Mouse (Mus musculus) stomach, postnatal 0 days (tissue): ENCODE measurements around the gene Fgfr2. TPM values are rescaled to one million over a fixed set of nuclear protein-coding genes. Genes with fewer than 3 reads are reported as not detected.

Experiments used
- ATAC-seq: fragments of 200-750 bp; cut with Nextera tagmentation; 2 replicates; pipeline ENCODE4 v1.8.0; 2017; ENCODE audit not compliant: low FRiP score, low TSS enrichment
- DNase-seq: peaks from one replicate; pipeline ENCODE4 v3.0.0-alpha.2; 2016; ENCODE audit warnings: low spot score
- H3K27ac ChIP-seq: fragments of 300-500 bp; sonication (generic); replicated peaks from 2 replicates; pipeline ENCODE4 v1.5.1; 2014; ENCODE audit warnings: mild to moderate bottlenecking, control low read depth
- H3K27me3 ChIP-seq: fragments of 300-500 bp; sonication (generic); 2 replicates; pipeline ENCODE4 v1.6.1; 2014; ENCODE audit warnings: low read length; ENCODE audit not compliant: control insufficient read depth, insufficient read depth
- H3K36me3 ChIP-seq: fragments of 300-500 bp; sonication (generic); 2 replicates; pipeline ENCODE4 v1.6.1; 2014; ENCODE audit warnings: low read length, mixed read lengths; ENCODE audit not compliant: control insufficient read depth, insufficient read depth
- H3K4me1 ChIP-seq: fragments of 300-500 bp; sonication (generic); replicated peaks from 2 replicates; pipeline ENCODE4 v1.6.1; 2014; ENCODE audit warnings: antibody characterized with exemption; ENCODE audit not compliant: control insufficient read depth, insufficient read depth
- H3K4me2 ChIP-seq: fragments of 300-500 bp; sonication (generic); replicated peaks from 2 replicates; pipeline ENCODE4 v1.6.1; 2014; ENCODE audit warnings: low read depth, mild to moderate bottlenecking, control low read depth, moderate library complexity
- H3K4me3 ChIP-seq: fragments of 300-500 bp; sonication (generic); 2 replicates; pipeline ENCODE4 v1.5.1; 2014; ENCODE audit warnings: low read depth, low read length, control low read depth
- H3K9ac ChIP-seq: fragments of 300-500 bp; sonication (generic); 2 replicates; pipeline ENCODE4 v1.6.1; 2014; ENCODE audit warnings: mild to moderate bottlenecking, low read length, control low read depth, mixed read lengths
- H3K9me3 ChIP-seq: fragments of 300-500 bp; sonication (generic); 2 replicates; pipeline ENCODE4 v1.6.1; 2016; ENCODE audit warnings: low read length; ENCODE audit not compliant: control insufficient read depth
- CTCF ChIP-seq: IDR thresholded peaks from 2 replicates; pipeline ENCODE4 v1.5.1; 2016; ENCODE audit warnings: antibody characterized with exemption, low read depth, mild to moderate bottlenecking, moderate library complexity
- EP300 ChIP-seq: optimal IDR thresholded peaks from 2 replicates; pipeline ENCODE3; 2016; ENCODE audit warnings: antibody characterized with exemption
- WGBS: fragments of 180-500 bp; shearing (Covaris S2); extraction: QIAGEN DNeasy Blood & Tissue Kit; methylation state at CpG from one replicate; pipeline ENCODE4 v1.1.7; 2014; 5-methylcytosine and 5-hydroxymethylcytosine counted together
- polyA plus RNA-seq: library from polyadenylated mRNA; unstranded; fragments of >200 nt; fragmentation: Nextera tagmentation; extraction: Ambion mirVana; gene quantifications from 2 replicates; pipeline ENCODE4 v1.2.1, GENCODE M21; 2015

Gene Fgfr2
- polyA plus RNA-seq, 1 experiment from 2014 or later, result 60.8 TPM

DNA sequence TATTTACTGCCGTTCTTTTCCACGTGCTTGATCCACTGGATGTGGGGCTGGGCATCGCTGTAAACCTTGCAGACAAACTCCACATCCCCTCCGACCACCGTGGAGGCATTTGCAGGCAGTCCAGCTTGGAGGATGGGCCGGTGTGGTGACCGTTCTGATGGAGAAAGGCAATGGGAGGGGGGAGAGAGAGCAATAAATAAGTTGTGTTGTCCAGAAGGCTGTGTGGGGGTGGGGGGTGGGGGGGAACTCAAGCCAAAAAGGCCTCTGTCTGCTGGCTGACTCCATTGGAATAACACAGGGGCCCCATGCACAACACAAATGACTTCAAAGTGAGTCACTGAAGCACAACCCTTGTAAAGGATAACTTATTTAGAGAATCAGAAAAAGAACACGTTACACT is 2922.1 kb downstream of the Fgfr2 start:
- Histone ChIP-seq H3K9ac (no peak overlapping the region), H3K27ac (no peak overlapping the region), H3K4me3 (no peak overlapping the region), H3K36me3 (peaks cover 5% of the 10 kb centered on the region), H3K9me3 (no peaks in the 10 kb centered on the region), H3K27me3 (no peaks in the 10 kb centered on the region), H3K4me1 (no peaks in the 10 kb centered on the region), H3K4me2 (no peak overlapping the region)
- DNase-seq (no peak), ATAC-seq (no peak)
- TF ChIP-seq CTCF, result no peak
- TF ChIP-seq EP300, result no peak
- 62% methylated on average over 8 of the region's 8 CpGs for WGBS

DNA sequence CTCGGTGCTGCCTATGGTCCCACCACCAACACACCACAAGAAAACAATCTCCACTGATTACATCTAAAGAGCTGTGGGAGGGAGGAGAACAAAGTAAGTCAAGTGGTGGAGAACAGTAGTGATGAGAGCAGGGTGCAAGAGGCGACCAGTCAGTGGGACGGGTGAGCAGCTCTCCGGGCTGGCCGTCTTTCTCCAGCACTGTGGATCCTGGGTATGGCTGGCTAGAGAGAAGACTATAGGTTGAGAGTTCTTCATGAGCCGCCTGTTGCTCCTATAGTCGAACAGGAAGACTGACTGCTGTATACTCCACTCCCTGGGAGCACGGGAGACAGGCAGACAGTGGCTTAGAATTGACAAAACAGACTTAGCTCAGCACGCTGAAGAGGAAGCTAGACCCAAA is 2923.2 kb downstream of the Fgfr2 start:
- no peaks in the 10 kb centered on the region for H3K4me1 ChIP-seq
- no peak overlapping the region for H3K4me2 ChIP-seq
- DNase-seq, result no peak
- no peak for ATAC-seq
- WGBS, result 76% methylated on average over 9 of the region's 9 CpGs
- no peak overlapping the region for H3K27ac ChIP-seq
- H3K4me3 ChIP-seq, result no peak overlapping the region
- H3K9ac ChIP-seq, result no peak overlapping the region
- no peaks in the 10 kb centered on the region for H3K9me3 ChIP-seq
- TF ChIP-seq CTCF (no peak), EP300 (no peak)
- H3K27me3 ChIP-seq, result no peaks in the 10 kb centered on the region
- H3K36me3 ChIP-seq, result peaks cover 9% of the 10 kb centered on the region

GRCm38 (mm10) chr7:130199317-130199716 is 2923.8 kb downstream of the Fgfr2 start:
- Histone ChIP-seq H3K27ac (no peak overlapping the region), H3K36me3 (peaks cover 9% of the 10 kb centered on the region), H3K4me1 (no peaks in the 10 kb centered on the region), H3K27me3 (no peaks in the 10 kb centered on the region), H3K9me3 (no peaks in the 10 kb centered on the region), H3K4me2 (no peak overlapping the region), H3K4me3 (no peak overlapping the region), H3K9ac (no peak overlapping the region)
- TF ChIP-seq EP300 (no peak), CTCF (no peak)
- ATAC-seq (no peak), DNase-seq (no peak)
- WGBS, result 61% methylated on average over 5 of the region's 5 CpGs

GRCm38 (mm10) chr7:130195081-130195480 is 2928.1 kb downstream of the Fgfr2 start:
- no peak for TF ChIP-seq CTCF
- no peak for TF ChIP-seq EP300
- H3K9me3 ChIP-seq, result no peaks in the 10 kb centered on the region
- peaks cover 11% of the 10 kb centered on the region for H3K36me3 ChIP-seq
- no peak overlapping the region for H3K4me2 ChIP-seq
- H3K27me3 ChIP-seq, result no peaks in the 10 kb centered on the region
- no peak overlapping the region for H3K9ac ChIP-seq
- H3K4me3 ChIP-seq, result no peak overlapping the region
- no peak for ATAC-seq
- 79% methylated on average over 2 of the region's 2 CpGs for WGBS
- no peaks in the 10 kb centered on the region; the same call in 1 of the 2 replicates for H3K4me1 ChIP-seq
- no peak overlapping the region for H3K27ac ChIP-seq
- no peak for DNase-seq

- H3K4me1 ChIP-seq, result no peaks in the 10 kb centered on the region; the same call in 1 of the 2 replicates
- no peak overlapping the region for H3K4me2 ChIP-seq
- ATAC-seq, result no peak
- WGBS, result 38% methylated on average over 15 of the region's 15 CpGs
- no peaks in the 10 kb centered on the region for H3K27me3 ChIP-seq
- H3K27ac ChIP-seq, result no peak overlapping the region
- no peak overlapping the region for H3K9ac ChIP-seq
- peaks cover 7% of the 10 kb centered on the region for H3K36me3 ChIP-seq
- TF ChIP-seq CTCF (no peak), EP300 (no peak)
- no peak for DNase-seq
- H3K4me3 ChIP-seq, result no peak overlapping the region
- H3K9me3 ChIP-seq, result no peaks in the 10 kb centered on the region
Measured at GRCm38 (mm10) chr7:130190329-130190975, 2932.7 kb downstream of the Fgfr2 start.

- H3K4me2 ChIP-seq, result no peak overlapping the region
- H3K36me3 ChIP-seq, result peaks cover 11% of the 10 kb centered on the region
- H3K4me1 ChIP-seq, result no peaks in the 10 kb centered on the region; the same call in 1 of the 2 replicates
- no peak for ATAC-seq
- TF ChIP-seq EP300 (no peak), CTCF (no peak)
- H3K9me3 ChIP-seq, result no peaks in the 10 kb centered on the region
- DNase-seq, result no peak
- H3K4me3 ChIP-seq, result no peak overlapping the region
- no peak overlapping the region for H3K27ac ChIP-seq
- H3K9ac ChIP-seq, result no peak overlapping the region
- WGBS, result 74% methylated on average over 4 of the region's 4 CpGs
- no peaks in the 10 kb centered on the region for H3K27me3 ChIP-seq
Measured at GRCm38 (mm10) chr7:130189901-130190300, 2933.2 kb downstream of the Fgfr2 start.
